Mouse (Mus musculus) neural tube, embryonic 15.5 days (tissue): ENCODE data around the gene Ccnt2. TPM values are rescaled to one million over a fixed set of nuclear protein-coding genes. Genes with fewer than 3 reads are reported as not detected.
"Not testable (repeated sequence)": the region's sequence is repeated elsewhere in the genome, so short reads cannot be mapped to it uniquely, and the experiment has no call there.

Experiments
- ATAC-seq: fragments of 200-750 bp; cut with Nextera tagmentation; 2 replicates; pipeline ENCODE4 v1.8.0; 2017; ENCODE audit warnings: mild to moderate bottlenecking, moderate TSS enrichment, moderate library complexity; ENCODE audit not compliant: low FRiP score
- H3K27ac ChIP-seq: fragments of 300-500 bp; sonication (generic); replicated peaks from 2 replicates; pipeline ENCODE4 v1.5.1; 2015; ENCODE audit warnings: mild to moderate bottlenecking, inconsistent platforms
- H3K27me3 ChIP-seq: fragments of 300-500 bp; sonication (generic); replicated peaks from 2 replicates; pipeline ENCODE4 v1.6.1; 2015; ENCODE audit warnings: inconsistent platforms
- H3K36me3 ChIP-seq: fragments of 300-500 bp; sonication (generic); 2 replicates; pipeline ENCODE4 v1.6.1; 2015; ENCODE audit warnings: inconsistent platforms
- H3K4me1 ChIP-seq: fragments of 300-500 bp; sonication (generic); 2 replicates; pipeline ENCODE4 v1.6.1; 2015; ENCODE audit warnings: inconsistent platforms
- H3K4me2 ChIP-seq: fragments of 300-500 bp; sonication (generic); 2 replicates; pipeline ENCODE4 v1.6.1; 2015; ENCODE audit warnings: inconsistent platforms, mild to moderate bottlenecking, moderate library complexity
- H3K4me3 ChIP-seq: fragments of 300-500 bp; sonication (generic); replicated peaks from 2 replicates; pipeline ENCODE4 v1.5.1; 2015; ENCODE audit warnings: mild to moderate bottlenecking, inconsistent platforms
- H3K9ac ChIP-seq: fragments of 300-500 bp; sonication (generic); replicated peaks from 2 replicates; pipeline ENCODE4 v1.6.1; 2015; ENCODE audit warnings: mild to moderate bottlenecking, inconsistent platforms
- H3K9me3 ChIP-seq: fragments of 300-500 bp; sonication (generic); replicated peaks from 2 replicates; pipeline ENCODE4 v1.6.1; 2016; ENCODE audit warnings: inconsistent platforms
- WGBS: fragments of 180-500 bp; shearing (Covaris S2); methylation state at CpG from one replicate; pipeline ENCODE4 v1.1.7; 2015; ENCODE audit warnings: mixed read lengths; 5-methylcytosine and 5-hydroxymethylcytosine counted together
- polyA plus RNA-seq: library from polyadenylated mRNA; unstranded; fragments of >200 nt; fragmentation: Nextera tagmentation; extraction: Ambion mirVana; gene quantifications from 2 replicates; pipeline ENCODE4 v1.2.1, GENCODE M21; 2015

Ccnt2 gene
- 91.1 and 99.3 TPM in 2 replicates for polyA plus RNA-seq

GRCm38 (mm10) chr1:127773803-127774500 is at the start of gene Ccnt2:
Gene Ccnt2, plus strand, starts transcription at chr1:127774164.
- Histone ChIP-seq H3K4me1 (peaks cover 31% of the 10 kb centered on the region), H3K9ac (peak within 1 kb of the TSS; percentile 86), H3K4me2 (peak within 1 kb of the TSS; percentile 72), H3K9me3 (no peaks in the 10 kb centered on the region), H3K27ac (peak within 1 kb of the TSS; percentile 96), H3K27me3 (no peaks in the 10 kb centered on the region), H3K4me3 (peak within 1 kb of the TSS; percentile 66), H3K36me3 (no peaks in the 10 kb centered on the region)
- ATAC-seq, result peak; percentile 99
- under 1% methylated on average over 63 of the region's 63 CpGs for WGBS

- no peaks in the 10 kb centered on the region for H3K27me3 ChIP-seq
- H3K27ac ChIP-seq, result no peak within 1 kb of the TSS
- no peaks in the 10 kb centered on the region for H3K4me1 ChIP-seq
- no peak within 1 kb of the TSS for H3K9ac ChIP-seq
- H3K9me3 ChIP-seq, result no peaks in the 10 kb centered on the region; the same call in 1 of the 2 replicates
- H3K36me3 ChIP-seq, result no peaks in the 10 kb centered on the region
- no peak for ATAC-seq
- H3K4me2 ChIP-seq, result no peak within 1 kb of the TSS
- no peak within 1 kb of the TSS for H3K4me3 ChIP-seq
- 93% methylated on average over 4 of the region's 4 CpGs for whole genome bisulfite sequencing
Measured at GRCm38 (mm10) chr1:127729096-127729495, 44.9 kb upstream of the Ccnt2 start, which contains the start of gene Acmsd. Gene Acmsd, plus strand, starts transcription at chr1:127729413.

- Histone ChIP-seq H3K27ac (no peak overlapping the region), H3K27me3 (no peaks in the 10 kb centered on the region), H3K36me3 (no peaks in the 10 kb centered on the region)
Measured at GRCm38 (mm10) chr1:127731086-127731485, 42.9 kb upstream of the Ccnt2 start.

GRCm38 (mm10) chr1:127732435-127732834 is 41.5 kb upstream of the Ccnt2 start:
- Histone ChIP-seq H3K36me3 (no peaks in the 10 kb centered on the region), H3K27ac (no peak overlapping the region), H3K27me3 (no peaks in the 10 kb centered on the region), H3K4me1 (no peaks in the 10 kb centered on the region), H3K4me2 (no peak overlapping the region), H3K4me3 (no peak overlapping the region), H3K9ac (no peak overlapping the region), H3K9me3 (no peaks in the 10 kb centered on the region; the same call in 1 of the 2 replicates)
- no peak for ATAC-seq
- WGBS, result 86% methylated on average over 3 of the region's 3 CpGs

More at GRCm38 (mm10) chr1:127731086-127731485, 42.9 kb upstream of the Ccnt2 start:
- H3K9ac ChIP-seq, result no peak overlapping the region
- no peaks in the 10 kb centered on the region for H3K4me1 ChIP-seq
- 31% methylated on average over 3 of the region's 3 CpGs for WGBS
- H3K9me3 ChIP-seq, result no peaks in the 10 kb centered on the region; the same call in 1 of the 2 replicates
- H3K4me3 ChIP-seq, result no peak overlapping the region
- ATAC-seq, result no peak
- H3K4me2 ChIP-seq, result no peak overlapping the region

- WGBS, result 76% methylated on average over 3 of the region's 3 CpGs
- no peak overlapping the region for H3K27ac ChIP-seq
- H3K27me3 ChIP-seq, result no peaks in the 10 kb centered on the region
- H3K4me3 ChIP-seq, result no peak overlapping the region
- H3K36me3 ChIP-seq, result no peaks in the 10 kb centered on the region
- ATAC-seq, result no peak
- H3K9me3 ChIP-seq, result no peaks in the 10 kb centered on the region; the same call in 1 of the 2 replicates
- H3K4me2 ChIP-seq, result no peak overlapping the region
- no peak overlapping the region for H3K9ac ChIP-seq
- no peaks in the 10 kb centered on the region for H3K4me1 ChIP-seq
Measured at GRCm38 (mm10) chr1:127732841-127733240, 41.1 kb upstream of the Ccnt2 start.

- Histone ChIP-seq H3K4me3 (no peak overlapping the region), H3K27me3 (no peaks in the 10 kb centered on the region), H3K9me3 (no peaks in the 10 kb centered on the region), H3K36me3 (no peaks in the 10 kb centered on the region), H3K4me2 (no peak overlapping the region), H3K9ac (no peak overlapping the region), H3K4me1 (no peaks in the 10 kb centered on the region), H3K27ac (no peak overlapping the region)
- 76% methylated on average over 3 of the region's 3 CpGs for WGBS
- no peak for ATAC-seq
Measured at GRCm38 (mm10) chr1:127735356-127735755, 38.6 kb upstream of the Ccnt2 start.

GRCm38 (mm10) chr1:127750401-127751102 is 23.4 kb upstream of the Ccnt2 start:
- ATAC-seq, result peak; percentile 63; the same call in 1 of the 2 replicates
- Histone ChIP-seq H3K27ac (no peak overlapping the region), H3K4me2 (peak overlapping the region; percentile 3; the same call in 1 of the 2 replicates), H3K4me3 (no peak overlapping the region), H3K36me3 (no peaks in the 10 kb centered on the region), H3K27me3 (no peaks in the 10 kb centered on the region), H3K9ac (no peak overlapping the region), H3K9me3 (no peaks in the 10 kb centered on the region), H3K4me1 (no peaks in the 10 kb centered on the region)
- 60% methylated on average over 11 of the region's 11 CpGs for WGBS

GRCm38 (mm10) chr1:127755806-127756205 is 18.2 kb upstream of the Ccnt2 start:
- no peak overlapping the region for H3K9ac ChIP-seq
- no peaks in the 10 kb centered on the region for H3K4me1 ChIP-seq
- H3K4me3 ChIP-seq, result no peak overlapping the region
- no peak overlapping the region for H3K4me2 ChIP-seq
- H3K9me3 ChIP-seq, result no peaks in the 10 kb centered on the region
- H3K36me3 ChIP-seq, result no peaks in the 10 kb centered on the region
- H3K27me3 ChIP-seq, result no peaks in the 10 kb centered on the region
- no peak overlapping the region for H3K27ac ChIP-seq
- no peak for ATAC-seq
- WGBS, result 79% methylated on average over 4 of the region's 4 CpGs

GRCm38 (mm10) chr1:127756331-127757163 is 17.4 kb upstream of the Ccnt2 start:
- Histone ChIP-seq H3K9ac (no peak overlapping the region), H3K36me3 (no peaks in the 10 kb centered on the region), H3K9me3 (no peaks in the 10 kb centered on the region), H3K27me3 (no peaks in the 10 kb centered on the region), H3K4me3 (no peak overlapping the region), H3K4me1 (no peaks in the 10 kb centered on the region), H3K4me2 (no peak overlapping the region), H3K27ac (no peak overlapping the region)
- ATAC-seq, result no peak
- 76% methylated on average over 5 of the region's 5 CpGs for WGBS

GRCm38 (mm10) chr1:127757164-127757545 is 16.8 kb upstream of the Ccnt2 start:
- H3K9me3 ChIP-seq, ATAC-seq, H3K4me2 ChIP-seq, H3K4me3 ChIP-seq, H3K27ac ChIP-seq, H3K36me3 ChIP-seq, H3K4me1 ChIP-seq, H3K27me3 ChIP-seq, H3K9ac ChIP-seq: not testable (repeated sequence)
- WGBS, result 94% methylated on average over 3 of the region's 3 CpGs

GRCm38 (mm10) chr1:127765468-127765867 is 8.5 kb upstream of the Ccnt2 start:
- Histone ChIP-seq H3K27ac (no peak overlapping the region), H3K4me1 (no peaks in the 10 kb centered on the region), H3K27me3 (no peaks in the 10 kb centered on the region), H3K4me3 (no peak overlapping the region), H3K9ac (no peak overlapping the region), H3K9me3 (no peaks in the 10 kb centered on the region), H3K36me3 (no peaks in the 10 kb centered on the region), H3K4me2 (no peak overlapping the region)
- WGBS, result 58% methylated on average over 2 of the region's 2 CpGs
- ATAC-seq, result no peak
